Mouse (Mus musculus) embryo, embryonic 11.5 days (tissue): ENCODE results near the gene Wdr54.
"Not testable (repeated sequence)": the region's sequence is repeated elsewhere in the genome, so short reads cannot be mapped to it uniquely, and the experiment has no call there.

ENCODE experiments used
- DNase-seq: peaks from one replicate; pipeline ENCODE4 v3.0.0-alpha.2; 2012; ENCODE audit warnings: low read depth, low spot score

Wdr54 gene

DNA sequence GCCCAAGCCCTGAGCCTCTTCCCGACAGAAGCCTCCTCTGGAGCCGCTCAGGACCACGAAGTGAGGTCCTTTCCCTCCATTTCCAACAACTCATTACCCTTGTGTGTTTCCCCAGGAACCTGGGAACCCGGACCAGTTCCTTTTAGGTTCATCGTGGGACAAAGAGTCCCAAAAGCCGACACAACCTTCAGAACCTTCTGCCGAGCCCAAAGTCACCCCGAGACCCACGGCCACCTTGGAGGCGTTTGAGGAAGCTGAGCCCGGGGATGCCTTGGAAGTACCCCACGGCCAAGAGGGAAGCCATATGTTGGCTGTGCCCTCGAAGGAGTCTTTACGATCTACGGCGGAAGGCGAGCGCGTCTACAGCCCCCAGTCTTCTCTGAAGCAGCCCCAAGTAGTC is 5.2 kb upstream of the Wdr54 start:
- no peak for DNase-seq

DNA sequence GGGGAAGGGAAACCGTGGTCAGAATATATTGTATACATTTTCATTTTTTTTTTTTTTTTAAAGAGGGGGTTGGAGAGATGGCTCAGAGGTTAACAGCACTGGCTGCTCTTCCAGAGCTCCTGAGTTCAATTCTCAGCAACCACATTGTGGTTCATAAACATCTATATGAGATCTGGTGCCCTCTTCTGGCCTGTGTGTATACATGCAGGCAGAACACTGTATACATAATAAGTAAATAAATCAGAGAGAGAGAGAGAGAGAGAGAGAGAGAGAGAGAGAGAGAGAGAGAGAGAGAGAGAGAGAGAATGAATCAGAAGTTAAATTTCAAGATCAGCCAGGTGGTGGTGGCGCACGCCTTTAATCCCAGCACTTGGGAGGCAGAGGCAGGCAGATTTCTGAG is 3.3 kb upstream of the Wdr54 start:
- DNase-seq = not testable (repeated sequence)

DNA sequence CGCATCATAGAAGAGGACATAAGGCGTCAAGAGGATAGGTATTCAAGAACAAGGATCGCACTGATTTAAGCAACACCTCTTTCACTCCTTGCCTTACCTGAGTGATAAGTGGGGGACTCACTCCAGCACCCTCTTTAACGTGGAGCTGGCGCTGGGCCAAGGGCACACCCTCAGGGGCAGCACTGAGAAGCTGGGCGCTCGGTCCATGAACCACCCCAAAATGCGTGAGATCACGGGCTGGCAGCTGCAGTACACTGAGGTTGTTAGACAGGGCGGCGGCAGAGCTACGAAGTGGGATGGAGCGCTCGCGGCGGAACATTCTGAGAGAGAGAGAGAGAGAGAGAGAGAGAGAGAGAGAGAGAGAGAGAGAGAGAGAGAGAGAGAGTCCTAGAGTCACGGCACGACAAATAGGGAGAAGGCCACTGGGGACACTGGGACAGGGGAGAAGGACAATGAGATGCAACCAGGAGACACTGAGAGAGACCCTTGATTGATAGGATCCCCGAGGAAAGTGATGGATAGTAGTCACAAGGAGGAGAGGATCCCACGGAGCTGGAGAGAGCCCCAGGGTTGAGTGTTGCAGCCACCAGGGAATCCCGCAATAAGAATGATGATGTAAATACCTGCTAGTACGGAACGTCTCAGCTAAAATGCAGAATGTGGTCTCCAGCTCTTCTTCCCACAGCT is 502 bp downstream of the Wdr54 start:
- DNase-seq = no peak

DNA sequence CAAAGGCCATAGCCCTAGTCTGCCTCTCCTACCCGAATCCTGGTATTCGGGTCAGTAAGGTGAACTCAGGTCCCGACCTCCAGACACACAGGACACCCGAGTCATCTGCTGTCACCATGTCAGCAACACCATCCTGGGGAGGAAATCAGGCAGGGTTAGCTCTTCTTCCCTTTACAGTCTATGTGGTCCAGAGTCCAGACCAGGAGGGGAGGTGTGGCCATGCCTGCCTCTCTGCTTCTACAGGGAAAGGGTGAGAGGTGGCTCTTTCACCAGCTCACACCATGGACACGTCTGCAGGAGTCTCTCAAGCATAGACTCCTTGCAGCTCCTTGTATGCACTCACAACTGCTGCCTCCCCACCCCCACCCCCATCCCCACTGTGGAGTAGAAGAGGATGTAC is 2.7 kb downstream of the Wdr54 start:
- no peak for DNase-seq

DNA sequence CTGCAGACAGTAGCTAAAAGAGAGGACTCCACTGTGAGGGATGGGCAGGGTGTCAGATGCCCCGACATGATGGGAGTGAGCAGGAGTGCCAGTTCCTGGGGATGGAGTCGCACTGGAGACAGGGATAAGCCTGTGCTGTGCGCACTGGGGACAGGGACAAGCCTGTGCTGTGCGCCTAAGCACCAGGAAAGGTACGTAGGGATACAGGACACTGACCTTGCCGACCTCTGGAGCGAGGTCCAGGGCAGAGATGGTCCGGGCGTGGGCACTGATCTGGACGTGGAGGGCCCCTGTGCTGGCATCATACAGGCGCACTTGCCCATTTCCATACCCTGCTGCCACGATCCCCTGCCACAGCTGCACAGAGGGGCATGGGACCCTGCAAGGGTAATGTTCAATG is 3.2 kb downstream of the Wdr54 start:
- no peak for DNase-seq

DNA sequence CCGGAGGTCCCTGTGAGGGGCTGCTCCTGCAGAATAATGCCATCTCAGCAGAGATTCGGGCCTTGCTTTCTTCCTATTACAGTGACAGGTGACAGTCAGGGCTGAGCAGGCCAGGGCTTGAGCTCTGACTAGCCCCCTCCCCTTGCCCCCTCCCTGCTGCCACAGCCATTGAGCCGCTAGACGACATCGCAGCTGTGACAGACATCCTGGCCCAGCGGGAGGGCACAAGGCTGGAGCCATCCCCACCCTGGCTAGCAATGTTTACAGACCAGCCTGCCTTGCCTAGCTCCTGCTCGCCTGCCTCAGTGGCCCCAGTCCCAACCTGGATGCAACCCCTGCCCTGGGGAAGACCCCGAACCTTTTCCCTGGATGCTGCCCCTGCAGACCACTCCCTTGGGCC is 4.5 kb downstream of the Wdr54 start:
- DNase-seq = no peak

DNA sequence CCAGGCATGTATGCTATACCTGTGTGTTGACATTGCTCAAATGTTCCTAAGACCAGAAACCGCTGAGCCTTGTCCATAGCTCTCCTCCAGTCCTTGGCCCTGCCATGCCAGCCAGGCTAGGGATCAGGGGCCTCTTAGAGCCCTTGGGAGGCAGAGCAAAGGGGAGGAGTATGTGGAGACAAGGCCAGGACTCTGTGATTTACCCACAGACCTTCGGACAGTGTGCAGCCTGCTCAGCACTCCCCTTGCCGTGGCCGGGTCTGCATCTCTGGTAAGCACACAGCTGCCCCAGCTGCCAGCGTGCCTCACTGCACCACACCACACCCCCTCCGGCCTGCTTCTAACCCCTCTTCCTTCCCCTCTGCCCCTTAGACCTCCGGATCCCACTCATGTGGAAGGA is 8.9 kb downstream of the Wdr54 start:
- no peak for DNase-seq

DNA sequence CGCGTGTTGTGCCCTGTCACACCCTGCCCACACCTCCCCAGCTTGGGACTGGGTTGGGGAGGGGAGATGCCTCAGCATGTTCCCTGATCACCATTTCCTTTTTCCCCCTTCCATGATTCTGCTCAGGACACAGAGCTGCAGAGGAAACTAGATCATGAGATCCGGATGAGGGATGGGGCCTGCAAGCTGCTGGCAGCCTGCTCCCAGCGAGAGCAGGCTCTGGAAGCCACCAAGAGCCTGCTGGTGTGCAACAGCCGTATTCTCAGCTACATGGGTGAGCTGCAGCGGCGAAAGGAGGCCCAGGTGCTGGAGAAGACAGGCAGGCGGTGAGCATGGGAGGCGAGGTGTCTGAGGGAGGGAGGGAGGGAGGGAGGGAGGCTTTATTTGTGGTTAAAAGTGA is 10.4 kb downstream of the Wdr54 start:
- DNase-seq = no peak

DNA sequence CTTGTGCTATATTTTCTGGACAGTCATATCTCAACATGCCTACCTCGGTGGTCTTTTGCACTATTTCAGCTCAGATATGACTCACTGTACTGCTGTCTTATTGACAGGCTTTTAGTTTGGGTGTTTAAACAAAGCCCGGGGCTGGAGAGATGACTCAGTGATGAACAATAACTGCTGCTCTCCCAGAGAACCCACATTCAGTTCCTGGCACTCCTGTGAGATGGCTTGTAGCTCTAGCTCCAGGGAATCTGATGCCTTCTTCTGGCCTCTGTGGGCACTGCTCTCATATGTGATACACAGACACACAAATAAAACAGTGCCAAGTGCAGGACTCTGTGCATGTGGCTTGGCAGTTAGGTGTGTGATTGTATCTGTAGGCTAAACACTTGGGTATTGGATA is 11.0 kb downstream of the Wdr54 start:
- no peak for DNase-seq

DNA sequence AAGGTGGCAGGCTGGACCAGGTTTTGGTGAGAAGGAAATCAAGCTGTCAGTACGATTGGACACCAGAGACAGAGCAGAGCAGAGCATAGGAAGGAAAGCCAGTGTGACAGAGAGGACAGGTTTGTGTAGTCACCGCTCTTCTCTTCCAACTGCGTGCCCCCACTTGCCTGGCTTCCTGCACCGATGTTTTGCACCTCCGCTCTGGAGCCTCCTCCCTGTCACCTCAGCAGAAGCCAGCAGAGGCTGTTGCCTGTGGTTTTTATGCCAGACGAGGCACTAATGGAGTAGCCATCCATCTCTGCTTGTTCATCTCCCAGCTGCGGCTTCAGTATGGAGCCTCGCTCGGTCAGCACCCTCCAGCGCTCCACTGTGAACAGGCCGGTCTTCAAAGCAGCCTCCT is 13.3 kb downstream of the Wdr54 start:
- DNase-seq = no peak

DNA sequence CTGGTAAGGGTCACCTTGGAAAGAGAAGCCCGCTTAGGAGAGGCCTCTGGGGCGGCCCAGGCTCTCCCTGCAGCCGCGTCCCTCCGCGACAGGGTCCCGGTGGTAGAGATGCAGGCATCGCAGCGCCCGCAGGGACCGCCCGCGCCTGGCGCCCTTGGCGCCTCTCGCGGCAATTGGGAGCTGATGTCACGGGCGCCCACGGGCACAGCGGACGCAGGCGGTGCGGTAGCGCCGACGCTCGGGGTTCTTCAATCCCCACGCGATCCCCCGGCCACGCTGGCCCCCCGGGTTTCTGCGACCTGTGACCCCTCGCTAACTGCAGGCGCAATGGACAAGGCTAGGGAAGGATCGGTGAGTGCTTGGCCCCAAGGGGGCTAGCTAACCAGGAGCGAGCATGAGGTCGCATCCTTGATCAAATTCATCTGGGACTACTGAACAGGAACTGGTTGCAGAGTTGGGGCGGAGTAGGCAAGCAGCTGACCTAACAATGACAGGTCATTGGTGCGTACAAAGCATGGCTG is 13.9 kb downstream of the Wdr54 start:
- no peak for DNase-seq

DNA sequence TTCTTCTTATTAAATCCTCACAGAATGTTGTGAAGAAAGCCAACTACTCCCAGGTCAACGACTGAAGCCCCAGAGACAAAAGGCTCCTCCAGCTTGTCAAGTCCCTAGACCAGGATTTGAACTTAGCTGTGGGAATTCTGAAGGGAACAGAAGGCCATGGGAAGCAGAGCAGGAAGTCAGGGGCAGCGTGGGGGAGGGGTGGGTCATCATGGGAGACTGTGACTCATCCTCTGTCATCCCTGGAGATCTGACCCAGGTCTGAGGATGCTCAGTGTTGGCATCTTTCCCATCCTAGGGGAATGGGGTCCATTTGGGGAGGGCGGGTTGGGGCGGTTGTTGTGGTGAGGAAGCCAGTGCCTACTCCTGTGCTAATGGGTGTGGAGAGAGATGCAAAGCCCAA is 14.6 kb downstream of the Wdr54 start:
- DNase-seq = no peak

DNA sequence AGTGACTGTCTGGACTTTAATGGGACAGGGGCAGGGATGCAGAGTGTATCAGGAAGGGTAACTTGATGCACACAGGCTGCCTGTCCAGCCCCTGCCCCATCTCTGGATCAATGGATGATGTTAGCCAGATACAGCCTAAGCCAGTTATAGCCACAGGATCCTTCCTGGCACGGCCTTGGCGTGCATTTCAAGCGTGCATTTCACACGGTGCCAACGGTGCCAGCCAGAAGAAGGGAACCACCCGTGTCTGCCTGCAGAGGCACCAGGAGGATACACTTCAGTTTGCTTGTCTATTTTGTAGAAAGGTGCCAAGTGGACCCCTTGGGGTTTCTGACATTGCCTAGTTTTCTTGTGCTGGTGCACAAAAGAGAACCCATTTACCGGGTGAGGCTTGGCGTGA is 16.2 kb downstream of the Wdr54 start:
- no peak for DNase-seq

DNA sequence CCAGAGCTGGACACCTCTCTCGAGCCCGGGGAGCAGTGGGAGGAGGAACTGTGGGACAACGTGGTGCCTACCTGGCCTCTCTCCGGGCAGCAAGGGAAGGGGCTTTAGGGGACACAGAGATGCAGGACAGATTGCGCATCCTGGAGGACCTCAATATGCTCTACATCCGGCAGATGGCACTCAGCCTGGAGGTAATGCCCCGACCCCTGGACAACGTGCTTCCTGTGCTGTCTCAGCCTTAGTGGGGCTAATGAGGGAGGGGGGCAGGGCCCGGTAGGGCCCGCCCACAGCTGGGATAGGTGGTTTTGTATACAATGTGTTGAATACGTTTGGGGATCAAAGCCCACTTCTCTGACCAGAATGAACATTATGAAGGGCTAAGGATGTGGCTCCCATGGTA is 18.1 kb downstream of the Wdr54 start:
- DNase-seq = no peak

DNA sequence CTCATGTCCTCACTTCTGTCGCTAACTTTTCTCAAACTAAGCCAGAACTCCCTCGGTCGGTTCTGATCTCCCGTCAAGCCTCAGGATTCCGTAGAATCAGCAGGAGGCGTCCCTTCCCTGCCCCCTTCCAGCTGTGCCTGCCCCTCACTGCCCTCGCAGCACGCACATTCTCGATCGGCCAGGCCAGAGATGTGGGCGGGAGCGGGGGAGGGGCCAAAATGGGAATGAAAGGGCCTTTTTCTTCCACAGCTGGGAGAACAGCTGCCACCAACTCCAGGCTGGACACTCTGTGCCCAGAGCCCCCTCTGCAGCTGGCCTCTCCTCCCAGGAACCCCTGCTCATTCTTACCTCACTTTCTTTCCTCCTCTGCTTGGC is 18.6 kb downstream of the Wdr54 start:
- peak; percentile 84 for DNase-seq

DNA sequence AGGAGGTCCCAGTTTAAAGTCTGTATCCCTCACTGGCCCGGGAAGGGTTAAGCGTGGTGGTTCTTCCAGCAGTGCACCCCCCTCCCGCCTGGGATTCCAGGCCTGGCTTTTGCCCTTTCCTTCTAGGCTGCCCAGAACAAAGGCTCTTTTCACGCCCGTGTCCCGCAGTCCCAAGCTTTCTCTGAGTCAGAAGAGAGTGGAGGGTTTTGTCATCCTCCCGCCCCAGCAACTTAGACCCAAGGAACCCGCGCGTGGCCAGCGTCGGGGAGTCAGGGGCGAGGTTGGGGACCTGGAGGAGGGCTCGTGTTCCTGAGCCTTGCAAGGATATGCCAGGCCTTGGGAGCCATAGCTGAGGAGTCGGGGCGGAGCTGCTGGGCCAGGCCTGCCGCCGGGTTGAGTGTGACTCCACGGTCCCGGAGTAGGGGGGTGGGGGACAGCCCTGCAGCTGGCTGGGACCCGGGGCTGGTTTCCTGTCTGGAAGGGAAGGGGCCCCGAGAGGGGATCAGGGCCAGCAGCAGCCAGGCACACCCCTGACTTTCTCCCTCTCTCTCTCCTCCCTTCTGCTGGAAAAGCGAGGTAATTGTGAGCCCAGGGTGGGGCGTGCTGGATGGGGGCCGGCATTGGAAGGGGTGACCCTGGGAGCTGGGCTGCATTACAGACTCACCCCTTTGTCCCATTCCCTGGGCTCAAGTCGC is 19.2 kb downstream of the Wdr54 start:
- DNase-seq = peak; percentile 73

DNA sequence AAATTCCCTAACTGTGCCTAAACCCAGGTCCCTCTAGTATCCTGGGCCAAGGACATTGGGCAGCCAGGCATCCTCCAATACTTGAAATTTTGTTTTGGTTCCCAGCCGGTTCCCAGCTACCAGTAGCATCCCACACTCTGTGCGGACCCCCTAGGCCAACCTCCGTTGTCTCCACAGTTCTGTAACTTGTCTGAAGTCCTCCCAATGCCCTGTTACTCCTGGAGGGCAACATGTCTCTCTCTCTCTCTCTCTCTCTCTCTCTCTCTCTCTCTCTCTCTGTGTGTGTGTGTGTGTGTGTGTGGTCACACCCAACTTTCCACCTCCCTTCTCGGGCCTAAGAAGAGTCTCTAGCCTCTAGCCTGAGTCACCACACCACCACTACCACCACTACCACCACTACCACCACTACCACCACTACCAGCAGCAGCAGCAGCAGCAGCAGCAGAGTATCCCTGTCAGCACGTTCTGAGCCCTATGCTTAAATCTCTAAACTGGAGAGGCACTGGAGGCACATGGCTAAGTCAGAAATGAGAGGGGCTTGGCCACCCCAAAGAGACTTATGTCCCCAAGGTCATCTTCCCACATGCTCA is 19.8 kb downstream of the Wdr54 start:
- DNase-seq = no peak

DNA sequence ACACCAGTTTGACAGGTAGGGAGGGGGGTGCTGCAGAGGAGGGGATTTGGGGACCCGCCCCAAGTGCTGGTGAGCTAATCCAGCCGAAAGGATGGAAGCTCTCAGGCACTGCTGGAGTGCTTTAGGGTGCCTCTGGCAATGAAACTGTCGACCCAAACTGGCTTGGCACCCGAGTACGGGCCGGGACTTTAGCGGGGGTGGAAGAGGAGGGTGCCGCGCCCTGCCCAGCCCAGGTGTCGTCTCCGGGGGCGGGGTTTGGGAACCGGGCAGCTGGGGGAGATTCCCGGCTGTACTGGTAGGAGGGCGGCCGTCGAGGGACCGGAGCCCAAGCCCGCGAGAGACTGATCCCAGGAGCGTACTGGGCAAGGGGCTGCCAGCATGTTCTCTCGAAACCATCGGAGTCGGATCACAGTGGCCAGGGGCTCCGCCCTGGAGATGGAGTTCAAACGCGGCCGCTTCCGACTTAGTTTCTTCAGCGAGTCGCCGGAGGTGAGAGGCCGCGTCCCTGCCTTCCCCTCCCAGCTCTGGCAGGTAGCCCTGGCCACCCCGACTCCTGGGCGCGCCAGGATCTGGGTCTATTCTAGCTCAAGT is 20.5 kb downstream of the Wdr54 start:
- no peak for DNase-seq

DNA sequence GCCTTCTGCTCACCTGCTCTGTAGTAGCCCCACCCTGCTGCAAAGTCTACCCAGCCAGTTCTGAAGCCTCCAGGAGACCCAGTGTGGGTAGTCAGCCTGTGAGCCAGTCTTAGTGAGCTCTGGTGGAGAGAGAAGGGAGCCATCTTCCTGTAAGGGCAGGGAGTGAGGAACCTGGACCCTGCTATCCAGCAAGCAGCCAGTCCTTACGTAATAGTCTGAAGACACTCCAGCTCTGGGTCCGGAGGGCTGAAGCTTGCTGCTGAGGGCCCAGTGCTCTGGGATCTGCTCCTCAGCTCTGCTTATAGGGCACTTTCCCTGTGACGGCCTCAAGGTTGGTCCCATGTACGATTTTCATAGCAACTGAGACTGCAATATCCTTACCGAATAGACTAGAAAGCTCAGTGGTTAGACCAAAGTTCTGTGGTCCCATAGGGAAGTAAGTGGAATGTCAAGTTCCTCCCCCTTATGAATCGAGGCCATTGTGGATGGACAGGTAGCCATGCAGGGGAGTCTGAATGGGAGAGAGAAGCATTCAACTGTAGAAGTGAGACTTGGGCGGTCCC is 21.2 kb downstream of the Wdr54 start, which contains the start of gene Rtkn:
Gene Rtkn, plus strand, starts transcription at position 513 of the 563 bp plus-strand sequence.
- DNase-seq = no peak

DNA sequence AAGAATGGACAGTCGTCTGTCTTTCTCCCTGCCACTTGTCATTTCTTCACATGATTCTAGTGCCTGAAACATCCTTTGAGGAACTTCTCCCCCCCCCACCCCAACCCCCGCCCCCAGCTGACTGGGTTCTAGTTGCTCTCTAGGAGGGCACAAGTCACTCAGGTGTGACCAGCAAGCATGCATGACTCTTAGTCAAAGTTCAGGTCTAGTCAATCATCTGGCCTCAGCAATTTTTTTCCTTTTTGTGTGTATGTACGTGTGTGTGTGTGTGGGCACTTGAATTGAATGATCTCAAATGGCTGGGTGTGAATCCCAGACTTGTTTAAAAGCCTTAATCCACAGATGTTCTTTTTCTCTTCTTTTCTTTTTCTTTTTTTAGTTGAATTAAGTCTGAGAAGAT is 22.0 kb downstream of the Wdr54 start:
- no peak for DNase-seq

DNA sequence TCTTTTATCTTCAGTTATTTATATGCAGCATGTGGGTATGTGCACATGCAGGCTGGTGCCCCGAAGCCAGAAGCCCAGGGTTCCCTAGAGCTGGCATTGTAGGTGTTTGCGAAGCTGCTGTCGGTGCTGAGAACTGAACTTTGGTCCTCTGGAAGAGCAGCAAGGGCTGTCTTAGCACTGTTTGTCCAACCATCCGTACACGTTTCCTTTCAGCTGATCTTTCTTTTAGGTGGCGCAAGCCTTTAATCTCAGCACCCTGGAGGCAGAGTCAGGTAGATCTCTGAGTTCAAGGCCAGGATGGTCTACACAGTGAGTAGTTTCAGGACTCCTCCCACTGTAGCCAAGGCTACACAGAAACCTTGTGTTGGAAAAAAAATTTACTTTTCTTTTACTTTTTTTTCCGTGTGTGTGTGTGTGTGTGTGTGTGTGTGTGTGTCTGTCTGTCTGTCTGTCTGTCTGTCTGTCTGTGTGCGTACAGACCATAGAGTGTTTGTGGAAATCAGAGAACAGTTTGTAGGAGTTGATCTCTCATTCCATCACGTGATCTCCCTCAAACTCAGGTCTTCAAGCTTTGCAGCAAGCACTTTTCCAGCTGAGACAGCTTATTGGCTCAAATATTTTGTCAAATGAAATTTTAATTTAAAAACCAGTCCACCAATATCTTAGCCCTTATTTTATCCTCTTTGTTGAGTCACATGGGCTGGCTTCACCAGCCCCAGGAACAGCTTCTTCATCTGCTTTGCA is 23.8 kb downstream of the Wdr54 start:
- DNase-seq = no peak
